Mouse (Mus musculus): ENCODE measurements around the gene Mpeg1. TPM values are rescaled to one million over a fixed set of nuclear protein-coding genes. Genes with fewer than 3 reads are reported as not detected.

Gene Mpeg1
- total and polyA plus RNA-seq, 2 experiments from 2014 or later = 0.88 to 2.7 TPM

- Histone ChIP-seq H3K4me2 (ENCODE audit: low read depth, low read length, poor library complexity, severe bottlenecking) (no peak overlapping the region), H3K9me3 (ENCODE audit: low read length) (no peaks in the 10 kb centered on the region), H3K36me3 (ENCODE audit: insufficient read depth, low read length) (peaks cover 53% of the 10 kb centered on the region), H3K4me1 (ENCODE audit: insufficient read depth, low read length) (no peaks in the 10 kb centered on the region), H3K4me3 (ENCODE audit: low read depth, low read length) (no peak overlapping the region), H3K27me3 (ENCODE audit: insufficient read depth, low read length) (no peaks in the 10 kb centered on the region), H3K27ac (ENCODE audit: low read depth, low read length) (no peak overlapping the region), H3K9ac (replicated peaks; ENCODE audit: low read length, poor library complexity, severe bottlenecking) (no peak overlapping the region)
- TF ChIP-seq CTCF (IDR thresholded peaks at IDR 0.05) = no peak
- ATAC-seq (ENCODE audit: low FRiP score) = no peak
- DNase-seq (ENCODE audit: low spot score) = no peak
- WGBS = 43% methylated on average over 5 of the region's 5 CpGs
These were observed 16.2 kb downstream of the Mpeg1 start for GRCm38 (mm10) chr19:12476721-12477270.

- H3K4me1 ChIP-seq (ENCODE audit: insufficient read depth, low read length) = no peaks in the 10 kb centered on the region
- H3K27ac ChIP-seq (ENCODE audit: low read depth, low read length) = no peak overlapping the region
- peaks cover 56% of the 10 kb centered on the region for H3K36me3 ChIP-seq (ENCODE audit: insufficient read depth, low read length)
- H3K9me3 ChIP-seq (ENCODE audit: low read length) = no peaks in the 10 kb centered on the region
- no peak overlapping the region for H3K9ac ChIP-seq (replicated peaks; ENCODE audit: low read length, poor library complexity, severe bottlenecking)
- 82% methylated on average over 6 of the region's 6 CpGs for WGBS
- DNase-seq (ENCODE audit: low spot score) (no peak), ATAC-seq (ENCODE audit: low FRiP score) (no peak)
- H3K27me3 ChIP-seq (ENCODE audit: insufficient read depth, low read length) = no peaks in the 10 kb centered on the region
- no peak for TF ChIP-seq CTCF (IDR thresholded peaks at IDR 0.05)
- H3K4me3 ChIP-seq (ENCODE audit: low read depth, low read length) = no peak overlapping the region
- H3K4me2 ChIP-seq (ENCODE audit: low read depth, low read length, poor library complexity, severe bottlenecking) = no peak overlapping the region
These were observed 17.8 kb downstream of the Mpeg1 start for GRCm38 (mm10) chr19:12478369-12478768.

DNA sequence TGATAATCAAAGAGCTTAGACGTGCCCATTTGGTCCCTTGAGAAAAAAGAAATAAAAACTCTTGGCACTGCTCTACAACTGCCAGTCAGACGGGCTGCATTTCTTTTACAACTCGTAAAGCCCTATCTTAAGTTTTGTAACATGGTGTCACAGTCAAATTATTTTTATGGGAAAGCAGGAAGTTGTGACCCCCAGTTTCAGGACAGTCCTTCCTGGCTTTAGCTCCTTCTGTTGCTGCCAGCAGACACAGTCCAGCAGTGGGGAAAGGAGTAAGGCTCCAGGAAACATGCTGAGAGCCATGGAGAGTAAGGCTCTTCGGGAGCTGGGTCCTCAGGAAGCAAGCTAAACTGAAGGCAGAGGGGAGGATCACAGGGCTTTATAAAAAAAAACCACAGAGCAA, 23.2 kb downstream of the Mpeg1 start:
- Histone ChIP-seq H3K27me3 (ENCODE audit: insufficient read depth, low read length) (no peaks in the 10 kb centered on the region), H3K4me3 (ENCODE audit: low read depth, low read length) (no peak overlapping the region), H3K36me3 (ENCODE audit: insufficient read depth, low read length) (peaks cover 67% of the 10 kb centered on the region), H3K27ac (ENCODE audit: low read depth, low read length) (peak overlapping the region; percentile 32; the same call in 1 of the 2 replicates), H3K4me2 (ENCODE audit: low read depth, low read length, poor library complexity, severe bottlenecking) (no peak overlapping the region), H3K4me1 (ENCODE audit: insufficient read depth, low read length) (0 out of 2 replicates have a peak, but pooled peaks cover 3% of the 10 kb centered on the region), H3K9me3 (ENCODE audit: low read length) (no peaks in the 10 kb centered on the region), H3K9ac (replicated peaks; ENCODE audit: low read length, poor library complexity, severe bottlenecking) (no peak overlapping the region)
- no peak for TF ChIP-seq CTCF (IDR thresholded peaks at IDR 0.05)
- WGBS = 71% methylated on average over 4 of the region's 4 CpGs
- DNase-seq (ENCODE audit: low spot score) = no peak
- no peak for ATAC-seq (ENCODE audit: low FRiP score)

- TF ChIP-seq CTCF (IDR thresholded peaks at IDR 0.05) = no peak
- Histone ChIP-seq H3K27me3 (ENCODE audit: insufficient read depth, low read length) (no peaks in the 10 kb centered on the region), H3K4me1 (ENCODE audit: insufficient read depth, low read length) (0 out of 2 replicates have a peak, but pooled peaks cover 3% of the 10 kb centered on the region), H3K4me2 (ENCODE audit: low read depth, low read length, poor library complexity, severe bottlenecking) (no peak overlapping the region), H3K36me3 (ENCODE audit: insufficient read depth, low read length) (peaks cover 64% of the 10 kb centered on the region), H3K4me3 (ENCODE audit: low read depth, low read length) (no peak overlapping the region), H3K9me3 (ENCODE audit: low read length) (no peaks in the 10 kb centered on the region), H3K27ac (ENCODE audit: low read depth, low read length) (peak overlapping the region; percentile 32; the same call in 1 of the 2 replicates), H3K9ac (replicated peaks; ENCODE audit: low read length, poor library complexity, severe bottlenecking) (no peak overlapping the region)
- 70% methylated on average over 4 of the region's 4 CpGs for WGBS
- DNase-seq (ENCODE audit: low spot score) (peak; percentile 73), ATAC-seq (ENCODE audit: low FRiP score) (no peak)
These were observed 23.6 kb downstream of the Mpeg1 start for GRCm38 (mm10) chr19:12484210-12484609.

GRCm38 (mm10) chr19:12485223-12485622, 24.6 kb downstream of the Mpeg1 start:
- no peak overlapping the region for H3K9ac ChIP-seq (replicated peaks; ENCODE audit: low read length, poor library complexity, severe bottlenecking)
- 83% methylated on average over 13 of the region's 13 CpGs for WGBS
- no peaks in the 10 kb centered on the region for H3K27me3 ChIP-seq (ENCODE audit: insufficient read depth, low read length)
- H3K36me3 ChIP-seq (ENCODE audit: insufficient read depth, low read length) = peaks cover 58% of the 10 kb centered on the region
- TF ChIP-seq CTCF (IDR thresholded peaks at IDR 0.05) = no peak
- no peaks in the 10 kb centered on the region for H3K9me3 ChIP-seq (ENCODE audit: low read length)
- no peak overlapping the region for H3K27ac ChIP-seq (ENCODE audit: low read depth, low read length)
- ATAC-seq (ENCODE audit: low FRiP score) (no peak), DNase-seq (ENCODE audit: low spot score) (no peak)
- H3K4me2 ChIP-seq (ENCODE audit: low read depth, low read length, poor library complexity, severe bottlenecking) = no peak overlapping the region
- H3K4me1 ChIP-seq (ENCODE audit: insufficient read depth, low read length) = 0 out of 2 replicates have a peak, but pooled peaks cover 3% of the 10 kb centered on the region
- H3K4me3 ChIP-seq (ENCODE audit: low read depth, low read length) = no peak overlapping the region

DNA sequence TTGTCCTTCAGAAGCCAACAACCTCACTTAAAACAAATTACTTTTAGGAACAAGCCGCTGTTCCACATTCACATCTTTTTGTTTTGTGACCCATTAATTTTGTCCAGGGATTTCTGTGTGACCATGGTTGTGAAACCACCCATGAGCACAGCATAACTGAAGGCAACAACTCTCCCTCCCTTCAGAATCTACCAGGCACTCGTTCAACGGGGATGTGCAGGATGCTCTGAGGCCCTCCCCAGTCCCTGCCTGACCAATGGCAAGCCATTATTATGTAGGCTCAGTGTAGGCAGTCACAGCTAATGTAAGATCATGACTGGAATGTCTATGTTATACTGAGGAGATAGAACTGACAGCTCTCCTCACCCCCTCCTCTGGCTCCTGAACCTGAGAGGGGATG, 25.1 kb downstream of the Mpeg1 start:
- TF ChIP-seq CTCF (IDR thresholded peaks at IDR 0.05) = no peak
- Histone ChIP-seq H3K27me3 (ENCODE audit: insufficient read depth, low read length) (no peaks in the 10 kb centered on the region), H3K9ac (replicated peaks; ENCODE audit: low read length, poor library complexity, severe bottlenecking) (no peak overlapping the region), H3K36me3 (ENCODE audit: insufficient read depth, low read length) (peaks cover 58% of the 10 kb centered on the region), H3K4me2 (ENCODE audit: low read depth, low read length, poor library complexity, severe bottlenecking) (no peak overlapping the region), H3K4me1 (ENCODE audit: insufficient read depth, low read length) (peaks cover 6% of the 10 kb centered on the region), H3K4me3 (ENCODE audit: low read depth, low read length) (no peak overlapping the region), H3K9me3 (ENCODE audit: low read length) (no peaks in the 10 kb centered on the region), H3K27ac (ENCODE audit: low read depth, low read length) (no peak overlapping the region)
- ATAC-seq (ENCODE audit: low FRiP score) (no peak), DNase-seq (ENCODE audit: low spot score) (no peak)
- 64% methylated on average over 3 of the region's 3 CpGs for WGBS
